Mouse (Mus musculus) lung, adult 2 months (tissue): Measurements from ENCODE around the gene Angptl4.

ENCODE experiments used
- CTCF ChIP-seq: fragments of 200-500 bp; IDR thresholded peaks from 2 replicates; pipeline ENCODE4 v1.5.1; 2011; ENCODE audit warnings: mild to moderate bottlenecking, low read length, control low read depth; ENCODE audit not compliant: insufficient read depth
- POLR2A ChIP-seq: fragments of 200-500 bp; IDR thresholded peaks from 2 replicates; pipeline ENCODE4 v1.6.1; 2011; ENCODE audit warnings: low read depth, mild to moderate bottlenecking, control low read depth, low read length, borderline replicate concordance; ENCODE audit errors: extremely low read depth

DNA sequence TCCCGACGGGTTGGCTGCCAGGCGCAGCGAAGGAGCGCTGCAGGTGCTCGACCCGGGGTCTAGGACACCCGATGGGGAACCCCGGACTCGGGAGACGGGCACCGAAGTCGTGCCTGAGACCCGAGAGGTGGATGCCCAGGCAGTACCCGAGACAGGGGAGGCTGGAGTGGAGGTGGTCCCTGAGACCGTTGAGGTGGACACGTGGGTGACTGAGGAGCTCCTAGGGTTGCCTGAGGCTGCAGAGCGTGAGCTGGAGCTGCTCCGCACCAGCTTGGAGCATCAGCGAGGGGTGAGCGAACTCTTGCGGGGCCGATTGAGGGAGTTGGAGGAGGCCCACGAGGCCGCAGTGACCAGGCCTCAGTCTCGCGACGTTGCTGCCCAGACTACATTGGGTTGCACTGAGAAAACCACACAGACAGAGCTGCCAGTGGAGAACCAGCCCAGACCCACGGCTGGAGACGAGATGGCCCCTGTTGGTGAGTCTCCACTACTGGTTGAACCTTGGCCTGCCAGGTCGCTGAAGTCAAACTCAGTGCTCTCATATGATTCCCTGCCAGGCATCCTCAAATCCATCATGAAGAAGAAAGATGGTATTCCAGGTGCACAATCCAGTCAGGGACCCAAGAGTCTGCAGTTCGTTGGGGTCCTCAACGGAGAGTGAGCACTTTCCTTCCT lies 36.5 kb upstream of the Angptl4 start:
- TF ChIP-seq POLR2A (peak; percentile 24; the same call in 1 of the 2 replicates), CTCF (no peak)
